Mouse (Mus musculus) neural tube, embryonic 11.5 days (tissue): ENCODE measurements around the gene Izumo4. TPM values are rescaled to one million over a fixed set of nuclear protein-coding genes. Genes with fewer than 3 reads are reported as not detected.

Experiments
- ATAC-seq: fragments of 200-750 bp; cut with Nextera tagmentation; 2 replicates; pipeline ENCODE4 v1.8.0; 2017; ENCODE audit warnings: moderate number of reproducible peaks, mild to moderate bottlenecking, moderate TSS enrichment, moderate library complexity; ENCODE audit not compliant: insufficient read depth, low FRiP score, low TSS enrichment
- DNase-seq: peaks from one replicate; pipeline ENCODE4 v3.0.0-alpha.2; 2015; ENCODE audit warnings: low spot score
- H3K27ac ChIP-seq: fragments of 300-500 bp; sonication (generic); 2 replicates; pipeline ENCODE4 v1.5.1; 2014; ENCODE audit warnings: low read depth, mild to moderate bottlenecking, low read length
- H3K27me3 ChIP-seq: fragments of 300-500 bp; sonication (generic); 2 replicates; pipeline ENCODE4 v1.6.1; 2014; ENCODE audit warnings: mild to moderate bottlenecking, low read length, mixed read lengths; ENCODE audit not compliant: control insufficient read depth, insufficient read depth
- H3K36me3 ChIP-seq: fragments of 300-500 bp; sonication (generic); 2 replicates; pipeline ENCODE4 v1.6.1; 2014; ENCODE audit warnings: mild to moderate bottlenecking, low read length, moderate library complexity, mixed read lengths; ENCODE audit not compliant: control insufficient read depth, insufficient read depth
- H3K4me1 ChIP-seq: fragments of 300-500 bp; sonication (generic); 2 replicates; pipeline ENCODE4 v1.6.1; 2014; ENCODE audit warnings: low read length, mixed read lengths; ENCODE audit not compliant: control insufficient read depth, insufficient read depth
- H3K4me2 ChIP-seq: fragments of 300-500 bp; sonication (generic); 2 replicates; pipeline ENCODE4 v1.6.1; 2014; ENCODE audit warnings: low read depth, mild to moderate bottlenecking, moderate library complexity
- H3K4me3 ChIP-seq: fragments of 300-500 bp; sonication (generic); 2 replicates; pipeline ENCODE4 v1.5.1; 2014; ENCODE audit warnings: low read depth, low read length
- H3K9ac ChIP-seq: fragments of 300-500 bp; sonication (generic); 2 replicates; pipeline ENCODE4 v1.6.1; 2014; ENCODE audit warnings: mild to moderate bottlenecking, low read length
- H3K9me3 ChIP-seq: fragments of 300-500 bp; sonication (generic); 2 replicates; pipeline ENCODE4 v1.6.1; 2016; ENCODE audit warnings: low read length; ENCODE audit not compliant: control insufficient read depth
- WGBS: fragments of 180-500 bp; shearing (Covaris S2); extraction: QIAGEN DNeasy Blood & Tissue Kit; methylation state at CpG from one replicate; pipeline ENCODE4 v1.1.7; 2014; 5-methylcytosine and 5-hydroxymethylcytosine counted together
- polyA plus RNA-seq: library from polyadenylated mRNA; unstranded; fragments of >200 nt; fragmentation: Nextera tagmentation; extraction: Ambion mirVana; gene quantifications from 2 replicates; pipeline ENCODE4 v1.2.1, GENCODE M21; 2014

The Izumo4 gene
- polyA plus RNA-seq, 1 experiment from 2014 or later = 11.5 TPM

GRCm38 (mm10) chr10:80692249-80693165 is 9.5 kb upstream of the Izumo4 start:
- DNase-seq (no peak), ATAC-seq (no peak)
- Histone ChIP-seq H3K4me1 (no peaks in the 10 kb centered on the region), H3K9ac (no peak overlapping the region), H3K36me3 (peaks cover 8% of the 10 kb centered on the region), H3K9me3 (no peaks in the 10 kb centered on the region), H3K27me3 (no peaks in the 10 kb centered on the region), H3K4me3 (no peak overlapping the region), H3K4me2 (no peak overlapping the region), H3K27ac (no peak overlapping the region)
- 83% methylated on average over 14 of the region's 14 CpGs for WGBS

- no peak for ATAC-seq
- no peak overlapping the region for H3K27ac ChIP-seq
- no peaks in the 10 kb centered on the region for H3K9me3 ChIP-seq
- no peaks in the 10 kb centered on the region for H3K27me3 ChIP-seq
- WGBS = 94% methylated on average over 12 of the region's 12 CpGs
- H3K36me3 ChIP-seq = peaks cover 8% of the 10 kb centered on the region
- H3K9ac ChIP-seq = no peak overlapping the region
- DNase-seq = no peak
- no peak overlapping the region for H3K4me2 ChIP-seq
- no peaks in the 10 kb centered on the region for H3K4me1 ChIP-seq
- H3K4me3 ChIP-seq = no peak overlapping the region
These were observed 8.5 kb upstream of the Izumo4 start for GRCm38 (mm10) chr10:80693401-80694045.

GRCm38 (mm10) chr10:80694159-80694938 is 7.6 kb upstream of the Izumo4 start:
- no peaks in the 10 kb centered on the region for H3K27me3 ChIP-seq
- 92% methylated on average over 13 of the region's 13 CpGs for WGBS
- H3K36me3 ChIP-seq = peaks cover 4% of the 10 kb centered on the region
- H3K9ac ChIP-seq = no peak overlapping the region
- no peaks in the 10 kb centered on the region for H3K4me1 ChIP-seq
- ATAC-seq (no peak), DNase-seq (no peak)
- no peak overlapping the region for H3K4me2 ChIP-seq
- no peak overlapping the region for H3K4me3 ChIP-seq
- H3K27ac ChIP-seq = no peak overlapping the region
- no peaks in the 10 kb centered on the region for H3K9me3 ChIP-seq

DNA sequence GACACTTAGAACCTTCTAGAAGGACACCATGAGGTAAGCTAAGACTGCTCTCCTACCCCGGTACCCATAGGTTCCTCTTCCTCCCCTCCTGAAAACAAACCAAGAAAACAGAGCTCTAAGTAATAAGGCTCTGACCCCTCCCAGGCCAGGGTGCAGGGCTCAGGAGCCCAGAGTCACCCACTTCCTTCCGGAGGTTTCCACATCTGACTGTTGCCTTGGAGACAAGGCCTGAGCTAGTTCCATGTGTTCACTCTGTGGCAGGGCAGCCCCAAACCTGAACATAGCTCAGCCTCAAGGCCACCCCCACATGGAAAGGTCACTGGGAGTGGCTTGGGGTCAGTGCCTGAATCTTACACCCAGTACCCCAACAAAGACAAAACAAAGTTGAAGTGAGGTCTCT is 6.8 kb upstream of the Izumo4 start:
- WGBS = 81% methylated on average over 2 of the region's 2 CpGs
- no peak overlapping the region for H3K4me3 ChIP-seq
- no peak for ATAC-seq
- no peak overlapping the region for H3K9ac ChIP-seq
- no peaks in the 10 kb centered on the region for H3K9me3 ChIP-seq
- H3K27ac ChIP-seq = no peak overlapping the region
- H3K27me3 ChIP-seq = no peaks in the 10 kb centered on the region
- H3K36me3 ChIP-seq = no peaks in the 10 kb centered on the region; the same call in none of the 2 replicates
- H3K4me1 ChIP-seq = no peaks in the 10 kb centered on the region; the same call in 1 of the 2 replicates
- H3K4me2 ChIP-seq = no peak overlapping the region
- no peak for DNase-seq

DNA sequence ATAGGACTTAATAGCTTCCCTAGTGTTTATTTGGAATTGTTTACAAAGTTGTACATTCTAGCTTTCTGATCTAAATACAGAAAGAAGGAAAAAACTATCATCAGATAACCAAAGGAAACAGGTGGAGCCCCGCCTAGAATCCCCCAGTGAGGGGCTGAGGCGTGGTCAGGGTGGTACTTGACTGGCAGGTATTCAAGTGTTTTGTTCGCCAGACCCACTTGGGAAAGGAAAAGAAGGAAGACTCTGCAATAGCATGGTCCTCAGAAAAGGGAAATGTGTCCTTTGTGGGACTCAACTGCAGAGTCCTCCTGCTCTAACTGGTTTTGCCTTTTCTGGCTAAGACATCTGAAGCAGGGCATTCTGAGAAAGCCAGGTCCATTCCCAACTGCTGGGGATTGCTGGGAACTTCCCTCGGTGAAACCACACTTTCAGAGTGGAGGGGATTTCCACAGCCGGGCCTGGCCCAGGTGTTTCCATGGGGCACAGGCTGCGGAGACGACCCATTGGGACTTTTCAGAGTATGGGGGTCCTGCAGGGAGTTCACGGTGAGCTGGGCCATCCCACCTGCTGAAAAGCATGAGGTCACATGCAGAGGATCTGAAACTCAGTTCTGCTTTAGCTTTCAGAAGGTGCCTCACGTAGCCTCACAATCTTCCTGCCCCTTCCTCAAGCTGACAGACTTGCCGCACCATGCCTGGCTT is 6.0 kb upstream of the Izumo4 start:
- Histone ChIP-seq H3K27ac (no peak overlapping the region), H3K9me3 (no peaks in the 10 kb centered on the region), H3K36me3 (no peaks in the 10 kb centered on the region; the same call in none of the 2 replicates), H3K9ac (no peak overlapping the region), H3K4me3 (no peak overlapping the region), H3K27me3 (no peaks in the 10 kb centered on the region), H3K4me1 (peaks cover 2% of the 10 kb centered on the region), H3K4me2 (no peak overlapping the region)
- 74% methylated on average over 10 of the region's 10 CpGs for WGBS
- DNase-seq = no peak
- no peak for ATAC-seq

DNA sequence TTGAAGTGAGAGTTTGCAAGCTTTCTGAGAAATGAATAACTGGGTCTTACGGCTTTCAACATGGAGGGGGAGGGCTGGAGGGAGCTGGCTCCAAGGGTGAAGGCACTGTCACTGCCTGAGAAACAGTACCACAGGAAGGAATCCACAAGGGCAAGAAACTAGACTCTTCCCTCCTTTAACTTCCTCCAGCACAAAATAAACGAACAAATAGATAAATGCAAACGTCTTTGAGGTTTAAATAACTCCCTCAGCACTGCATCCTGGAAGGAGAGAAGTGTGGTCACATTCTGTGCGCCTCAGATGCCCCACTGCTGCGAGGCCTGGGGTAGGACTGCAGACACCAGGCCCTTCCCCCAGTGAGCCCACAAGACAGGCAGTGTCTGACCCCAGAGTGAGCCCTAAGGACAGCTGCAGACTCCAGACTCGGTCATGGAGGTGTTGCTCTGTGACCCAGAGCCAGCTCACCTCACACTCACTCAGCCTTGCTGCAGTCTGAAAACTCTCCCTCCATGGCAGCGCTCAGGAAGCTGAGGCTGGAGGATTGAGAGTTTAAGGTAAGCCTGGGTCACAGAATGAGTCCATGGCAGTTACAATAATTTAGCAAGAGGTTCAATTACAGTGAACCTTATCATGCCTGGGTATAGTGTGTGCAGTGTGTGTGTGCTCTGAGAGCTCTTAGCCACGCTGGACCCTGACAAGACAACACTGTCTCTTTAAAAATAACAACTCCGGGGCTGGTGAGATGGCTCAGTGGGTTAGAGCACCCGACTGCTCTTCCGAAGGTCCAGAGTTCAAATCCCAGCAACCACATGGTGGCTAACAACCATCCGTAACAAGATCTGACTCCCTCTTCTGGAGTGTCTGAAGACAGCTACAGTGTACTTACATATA is 5.2 kb upstream of the Izumo4 start:
- WGBS = 70% methylated on average over 11 of the region's 12 CpGs
- Histone ChIP-seq H3K9ac (no peak overlapping the region), H3K9me3 (no peaks in the 10 kb centered on the region), H3K36me3 (no peaks in the 10 kb centered on the region; the same call in none of the 2 replicates), H3K4me3 (no peak overlapping the region), H3K27me3 (no peaks in the 10 kb centered on the region), H3K4me2 (no peak overlapping the region), H3K27ac (no peak overlapping the region), H3K4me1 (peaks cover 3% of the 10 kb centered on the region)
- no peak for ATAC-seq
- no peak for DNase-seq

DNA sequence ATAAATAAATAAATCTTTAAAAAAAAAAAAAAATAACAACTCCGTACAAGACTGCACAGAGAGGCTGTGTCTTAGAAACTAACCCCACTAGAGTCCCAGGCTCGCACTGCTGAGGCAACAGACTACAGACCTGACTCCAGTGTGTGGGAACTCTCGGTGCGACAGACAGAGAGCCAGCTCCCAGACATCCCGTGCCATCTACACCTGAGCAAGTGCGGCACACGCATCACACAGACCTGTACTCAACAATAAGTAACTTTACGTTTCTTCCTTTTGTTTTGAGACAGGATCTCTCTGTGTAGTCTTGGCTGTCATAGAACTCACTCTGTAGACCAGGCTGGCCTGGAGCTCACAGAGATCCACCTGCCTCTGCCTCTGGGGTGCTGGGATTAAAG is 4.6 kb upstream of the Izumo4 start:
- ATAC-seq (no peak), DNase-seq (no peak)
- H3K9me3 ChIP-seq = no peaks in the 10 kb centered on the region
- WGBS = 92% methylated on average over 8 of the region's 8 CpGs
- no peak overlapping the region for H3K4me2 ChIP-seq
- no peaks in the 10 kb centered on the region; the same call in none of the 2 replicates for H3K36me3 ChIP-seq
- peaks cover 3% of the 10 kb centered on the region for H3K4me1 ChIP-seq
- H3K27me3 ChIP-seq = no peaks in the 10 kb centered on the region
- no peak overlapping the region for H3K27ac ChIP-seq
- no peak overlapping the region for H3K4me3 ChIP-seq
- no peak overlapping the region for H3K9ac ChIP-seq
